Mouse (Mus musculus): ENCODE measurements around the gene Ttc41. TPM values are rescaled to one million over a fixed set of nuclear protein-coding genes. Genes with fewer than 3 reads are reported as not detected.

Gene Ttc41
- polyA plus RNA-seq, 1 experiment from 2014 or later, result 0.35 TPM

- Histone ChIP-seq H3K4me2 (ENCODE audit: low read depth, low read length) (no peak overlapping the region), H3K4me1 (ENCODE audit: insufficient read depth) (0 out of 2 replicates have a peak, but pooled peaks cover 3% of the 10 kb centered on the region), H3K9ac (replicated peaks) (no peak overlapping the region), H3K4me3 (ENCODE audit: low read depth, low read length) (no peak overlapping the region), H3K27ac (ENCODE audit: low read depth) (no peak overlapping the region), H3K27me3 (ENCODE audit: insufficient read depth, low read length) (no peaks in the 10 kb centered on the region), H3K36me3 (replicated peaks; ENCODE audit: insufficient read depth, low read length) (peaks cover 48% of the 10 kb centered on the region), H3K9me3 (ENCODE audit: low read length) (no peaks in the 10 kb centered on the region)
- WGBS (ENCODE audit: insufficient replicate concordance), result 89% methylated on average over 14 of the region's 14 CpGs
- ATAC-seq, result no peak
- TF ChIP-seq EP300 (IDR thresholded peaks at IDR 0.05; ENCODE audit: low read depth) (no peak), CTCF (IDR thresholded peaks at IDR 0.05; ENCODE audit: low read depth) (no peak)
- DNase-seq, result no peak
These were observed 119.3 kb downstream of the Ttc41 start for GRCm38 (mm10) chr10:86824871-86825270.

GRCm38 (mm10) chr10:86825871-86826522 is 120.4 kb downstream of the Ttc41 start:
- Histone ChIP-seq H3K27me3 (ENCODE audit: insufficient read depth, low read length) (no peaks in the 10 kb centered on the region), H3K4me1 (ENCODE audit: insufficient read depth) (0 out of 2 replicates have a peak, but pooled peaks cover 3% of the 10 kb centered on the region), H3K4me2 (ENCODE audit: low read depth, low read length) (no peak overlapping the region), H3K9me3 (ENCODE audit: low read length) (no peaks in the 10 kb centered on the region), H3K36me3 (replicated peaks; ENCODE audit: insufficient read depth, low read length) (peaks cover 43% of the 10 kb centered on the region), H3K4me3 (ENCODE audit: low read depth, low read length) (no peak overlapping the region), H3K27ac (ENCODE audit: low read depth) (no peak overlapping the region), H3K9ac (replicated peaks) (no peak overlapping the region)
- no peak for TF ChIP-seq EP300 (IDR thresholded peaks at IDR 0.05; ENCODE audit: low read depth)
- ATAC-seq (no peak), DNase-seq (no peak)
- WGBS (ENCODE audit: insufficient replicate concordance), result 85% methylated on average over 10 of the region's 10 CpGs

Small RNAs within 50 kb of the gene (microRNA-seq; reads per million reads assigned to microRNA genes)
- gene Gm25745, result 2.4 reads per million

Other genes starting within 250 kb of the Ttc41 start
- 0.20 and 0.25 TPM in 2 replicates for gene Syn3, start 206.9 kb upstream of the Ttc41 start, polyA plus RNA-seq (2015; fragmentation: Nextera tagmentation; extraction: Ambion mirVana)
- 228 and 252 TPM in 2 replicates for gene Hsp90b1, start 302 bp upstream of the Ttc41 start, polyA plus RNA-seq (2015; fragmentation: Nextera tagmentation; extraction: Ambion mirVana)
- gene Gm49358, start 58.2 kb downstream of the Ttc41 start, polyA plus RNA-seq (2015; fragmentation: Nextera tagmentation; extraction: Ambion mirVana), result not detected in 2 replicates
- gene Nt5dc3, start 73.2 kb downstream of the Ttc41 start, polyA plus RNA-seq (2015; fragmentation: Nextera tagmentation; extraction: Ambion mirVana), result 0.40 and 0.51 TPM in 2 replicates

Data from liver, postnatal 0 days (tissue).